Mouse (Mus musculus) kidney, adult 2 months (tissue): Measurements from ENCODE around the gene Ergic1.

ENCODE experiments used
- CTCF ChIP-seq: fragments of 200-500 bp; conservative IDR thresholded peaks from 2 replicates; pipeline ENCODE4 v1.5.1; 2011; ENCODE audit warnings: low read depth, mild to moderate bottlenecking, control low read depth, low read length, moderate library complexity, mixed read lengths; ENCODE audit not compliant: insufficient read depth, insufficient read length
- POLR2A ChIP-seq: fragments of 200-500 bp; IDR thresholded peaks from one replicate; pipeline ENCODE4 v1.6.1; 2011; ENCODE audit warnings: low read depth, low read length, control low read depth

- TF ChIP-seq CTCF, result no peak
- no peak for TF ChIP-seq POLR2A
These were observed 44.3 kb downstream of the Ergic1 start for GRCm38 (mm10) chr17:26605636-26606035.
